Mouse (Mus musculus) testis, adult 2 months (tissue): ENCODE data around the gene Tpd52l2.

Experiments
- CTCF ChIP-seq: fragments of 200-500 bp; IDR thresholded peaks from 2 replicates; pipeline ENCODE4 v1.5.1; 2012; ENCODE audit warnings: low read depth, mild to moderate bottlenecking, inconsistent platforms, low read length, moderate library complexity; ENCODE audit not compliant: control insufficient read depth, insufficient read depth, insufficient replicate concordance
- POLR2A ChIP-seq: fragments of 200-500 bp; IDR thresholded peaks from 2 replicates; pipeline ENCODE4 v1.6.1; 2012; ENCODE audit warnings: low read depth, mild to moderate bottlenecking, inconsistent platforms, low read length, moderate library complexity; ENCODE audit not compliant: control insufficient read depth

- TF ChIP-seq CTCF (no peak), POLR2A (no peak)
Measured at GRCm38 (mm10) chr2:181494266-181494945, 2.5 kb upstream of the Tpd52l2 start.
